Mouse (Mus musculus): Measurements from ENCODE around the gene Cox19.
A peak's percentile ranks its signal among the peaks of the same experiment; 100 is the strongest.

Gene Cox19

DNA sequence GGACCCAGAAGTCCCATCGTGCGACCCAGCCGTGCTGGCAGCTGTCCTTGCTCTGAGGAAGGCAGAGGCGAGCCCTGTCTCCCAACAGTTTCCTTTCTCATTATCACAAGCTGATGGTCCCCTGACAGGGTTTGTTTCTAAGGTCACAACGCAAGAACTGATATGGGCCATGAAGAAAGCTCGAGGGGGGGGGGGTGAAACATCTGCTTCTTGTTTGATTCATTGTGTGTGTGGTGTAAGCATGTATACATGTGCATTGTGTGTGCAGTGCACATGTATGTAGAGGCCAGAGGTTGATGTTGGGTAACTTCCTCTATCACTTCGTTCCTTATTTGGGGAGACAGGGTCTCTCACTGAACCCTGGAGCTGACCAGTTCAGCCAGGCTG is 23.6 kb downstream of the Cox19 start:
- DNase-seq (ENCODE audit: low spot score in 2 of 2) = no peak

DNA sequence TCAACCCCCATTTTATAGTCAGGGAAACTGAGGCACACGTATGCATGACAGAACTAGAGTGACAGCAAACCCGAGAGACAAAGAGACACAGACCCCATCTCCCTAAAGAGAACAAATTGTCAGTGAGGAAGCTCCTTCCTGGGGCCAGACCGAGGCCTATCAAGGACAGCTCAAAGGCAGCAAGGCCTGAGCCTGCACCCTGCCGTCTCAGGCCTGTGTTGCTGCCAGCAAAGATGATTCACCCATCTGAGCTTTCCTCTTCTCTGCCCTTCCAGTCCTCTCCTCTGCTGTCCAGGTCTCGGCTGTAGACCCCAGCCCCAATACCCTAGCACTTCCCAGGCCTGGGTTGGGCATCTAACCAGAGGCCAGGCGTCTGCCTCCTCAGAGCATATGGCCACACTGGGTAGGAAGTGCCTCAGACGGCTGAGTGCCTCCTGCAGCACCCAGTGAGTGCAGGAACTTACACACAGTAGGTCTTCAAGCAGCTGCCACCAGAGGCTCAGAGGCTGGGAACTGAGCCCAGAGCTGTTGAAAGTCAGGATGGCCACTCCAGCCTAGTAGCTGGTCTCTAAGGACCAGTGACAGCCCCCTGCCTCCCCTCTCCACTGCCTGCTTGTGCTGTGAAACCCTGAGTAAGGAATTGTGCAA is 24.1 kb downstream of the Cox19 start:
- no peak for DNase-seq (ENCODE audit: low spot score in 2 of 2)

- no peak for DNase-seq (ENCODE audit: low spot score in 2 of 2)
Observed at GRCm38 (mm10) chr5:139326111-139326696, 25.0 kb downstream of the Cox19 start.

GRCm38 (mm10) chr5:139325395-139325966 is 25.7 kb downstream of the Cox19 start, which contains the start of gene Adap1:
Adap1 (minus strand) TSS chr5:139325622.
- peak; percentile 20 to 64 for DNase-seq (ENCODE audit: low spot score in 2 of 2)

GRCm38 (mm10) chr5:139324691-139325394 is 26.4 kb downstream of the Cox19 start:
- DNase-seq (ENCODE audit: low spot score in 2 of 2) = peak in 1 of 2 experiments; percentile 41

DNA sequence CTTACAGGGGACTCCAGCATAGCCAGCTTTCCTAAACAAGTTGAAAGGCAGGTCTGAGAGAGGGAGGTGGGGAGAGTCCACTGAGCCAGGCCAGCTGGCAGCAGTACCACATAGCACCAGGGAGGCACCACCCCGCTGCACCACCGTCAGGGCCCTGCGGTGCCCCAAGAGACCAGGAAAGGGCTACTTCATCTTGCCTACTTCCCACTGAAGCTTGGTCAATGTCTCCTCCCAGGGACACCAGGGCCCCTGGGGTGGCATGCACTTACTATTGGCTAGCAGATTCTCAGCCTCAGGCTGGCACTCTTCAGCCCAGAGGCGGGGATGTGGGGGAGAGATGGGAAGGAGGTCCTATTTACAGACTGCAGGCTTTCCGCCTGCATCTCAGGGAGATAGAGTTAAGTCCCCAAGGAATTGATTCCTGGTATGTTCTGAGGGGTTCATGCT is 27.1 kb downstream of the Cox19 start:
- no peak for DNase-seq (ENCODE audit: low spot score in 2 of 2)

DNA sequence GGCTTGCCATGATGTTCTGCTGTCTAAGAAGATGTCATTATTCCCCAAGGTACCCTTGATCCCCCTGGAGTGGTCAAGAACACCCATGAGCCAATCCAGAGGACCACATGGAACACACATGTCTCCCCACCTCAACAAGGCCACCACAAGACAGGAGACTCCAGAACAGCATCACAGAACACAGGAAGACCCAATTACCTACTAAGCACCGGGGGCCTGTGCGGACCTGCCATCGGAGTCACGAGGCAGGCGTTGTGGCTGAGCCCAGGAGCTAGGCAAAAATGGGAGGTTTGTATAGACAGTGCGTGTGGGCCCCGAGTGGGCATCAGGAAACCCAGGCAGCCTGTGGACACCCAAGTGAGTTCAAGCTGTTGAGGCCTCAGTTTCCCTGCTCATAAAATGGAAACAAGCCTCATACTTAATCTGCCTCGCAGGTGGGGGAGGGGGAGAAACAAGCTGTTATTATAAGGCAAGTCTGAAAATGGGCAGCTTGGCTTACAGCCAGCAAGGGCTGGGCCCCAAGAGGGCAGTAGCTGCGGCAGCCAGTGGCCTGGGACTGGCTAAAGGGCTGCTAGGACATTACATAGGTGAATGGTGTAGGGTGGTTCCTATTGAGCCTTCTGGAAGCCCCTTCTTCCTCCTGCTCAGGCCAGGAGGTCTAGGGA is 27.8 kb downstream of the Cox19 start:
- no peak for DNase-seq (ENCODE audit: low spot score in 2 of 2)

GRCm38 (mm10) chr5:139321331-139321730 is 29.9 kb downstream of the Cox19 start:
- DNase-seq (ENCODE audit: low spot score in 2 of 2) = no peak

GRCm38 (mm10) chr5:139320424-139320823 is 30.8 kb downstream of the Cox19 start:
- no peak for DNase-seq (ENCODE audit: low spot score in 2 of 2)

DNA sequence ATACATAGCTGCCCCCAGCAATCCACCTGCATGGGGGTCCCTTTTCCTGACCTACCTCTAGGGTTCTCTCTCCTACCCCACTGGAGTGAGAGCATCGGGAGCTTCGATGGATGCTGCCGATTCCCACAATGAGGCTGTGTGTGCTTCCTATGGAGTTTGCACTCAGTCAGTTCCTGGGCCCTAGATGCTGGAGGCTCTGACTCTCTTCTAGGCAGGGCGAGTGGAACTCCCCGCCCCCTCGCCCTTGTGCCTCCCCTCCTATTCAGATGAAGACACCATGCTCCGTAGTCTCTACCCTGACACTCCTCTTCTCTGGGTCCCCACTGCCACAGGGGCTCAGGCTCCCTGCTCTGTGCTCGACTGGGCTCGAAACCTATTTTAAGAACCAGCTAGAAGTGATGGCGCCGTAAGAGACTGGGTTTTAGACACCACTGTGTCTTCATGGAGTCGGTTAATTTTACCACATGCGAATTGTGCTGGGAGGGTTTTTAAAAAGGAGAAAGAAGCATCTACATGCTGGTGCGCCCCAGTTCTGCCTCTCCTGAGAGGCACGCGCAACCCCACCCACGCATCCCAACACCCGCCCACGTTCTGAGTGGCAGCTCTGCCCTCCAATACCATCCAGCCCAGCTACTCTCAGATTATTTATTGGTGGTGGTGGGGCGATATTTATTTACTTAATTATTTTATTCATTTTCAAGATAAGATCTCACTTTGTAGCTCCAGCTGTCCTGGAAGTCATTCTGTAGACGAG is 33.3 kb downstream of the Cox19 start:
- DNase-seq (ENCODE audit: low spot score in 2 of 2) = no peak

- no peak for DNase-seq (ENCODE audit: low spot score in 2 of 2)
Observed at GRCm38 (mm10) chr5:139316982-139317675, 34.1 kb downstream of the Cox19 start.

DNA sequence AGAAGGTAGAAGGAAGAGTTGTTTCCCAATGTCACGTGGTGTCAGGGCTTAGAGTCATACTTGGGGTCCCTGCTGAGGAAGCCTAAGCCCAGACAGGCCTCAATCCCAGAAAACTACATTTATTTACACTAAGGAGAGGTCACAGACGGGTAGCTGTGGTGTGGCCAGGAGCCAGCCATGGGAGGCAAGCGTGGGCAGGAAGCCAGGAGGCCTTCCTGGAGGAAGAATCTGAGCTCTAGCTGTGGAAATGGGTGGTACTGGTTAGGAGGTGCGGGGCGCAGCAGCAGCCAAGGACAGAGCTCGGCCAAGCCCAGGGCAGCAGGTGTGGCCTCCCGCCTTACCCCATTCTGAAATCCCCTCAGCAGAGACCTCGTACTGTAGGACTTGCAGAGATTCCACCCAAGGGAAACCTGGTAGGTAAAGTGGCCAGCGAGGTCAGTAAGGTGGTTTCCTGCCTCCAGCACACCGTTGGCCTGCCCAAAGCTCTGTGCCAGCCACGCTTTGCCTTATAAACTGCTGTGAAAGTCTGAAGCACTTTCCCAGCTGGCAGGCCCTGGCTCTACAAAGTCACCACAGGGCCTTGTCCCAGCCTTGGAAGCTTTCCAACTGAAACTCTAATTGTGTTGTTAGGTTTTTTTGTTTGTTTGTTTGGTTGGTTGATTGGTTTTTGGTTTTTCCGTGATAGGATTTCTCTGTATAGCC is 36.1 kb downstream of the Cox19 start:
- DNase-seq (ENCODE audit: low spot score in 2 of 2) = no peak

GRCm38 (mm10) chr5:139313536-139313935 is 37.7 kb downstream of the Cox19 start:
- no peak for DNase-seq (ENCODE audit: low spot score in 2 of 2)

GRCm38 (mm10) chr5:139311822-139312221 is 39.4 kb downstream of the Cox19 start:
- DNase-seq (ENCODE audit: low spot score in 2 of 2) = no peak

DNA sequence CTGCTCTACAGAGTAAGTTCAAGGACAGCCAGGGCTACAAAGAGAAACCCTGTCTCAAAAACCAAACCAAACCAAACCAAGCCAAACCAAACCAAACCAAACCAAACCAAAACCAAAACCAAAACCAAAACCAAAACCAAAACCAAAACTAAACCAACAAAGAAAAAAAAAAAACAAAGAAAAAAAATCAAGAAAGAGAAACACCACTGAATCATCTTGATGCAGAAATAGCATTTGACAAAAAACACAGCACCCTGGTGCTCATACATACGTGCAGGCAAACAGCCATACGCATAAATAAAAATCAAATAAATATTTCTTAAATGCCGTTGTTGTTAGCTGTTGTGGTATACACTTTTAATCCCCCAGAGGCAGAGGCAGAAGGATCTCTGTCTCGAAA is 40.7 kb downstream of the Cox19 start:
- DNase-seq (ENCODE audit: low spot score in 2 of 2) = no peak

GRCm38 (mm10) chr5:139309946-139310345 is 41.3 kb downstream of the Cox19 start:
- DNase-seq (ENCODE audit: low spot score in 2 of 2) = no peak

DNA sequence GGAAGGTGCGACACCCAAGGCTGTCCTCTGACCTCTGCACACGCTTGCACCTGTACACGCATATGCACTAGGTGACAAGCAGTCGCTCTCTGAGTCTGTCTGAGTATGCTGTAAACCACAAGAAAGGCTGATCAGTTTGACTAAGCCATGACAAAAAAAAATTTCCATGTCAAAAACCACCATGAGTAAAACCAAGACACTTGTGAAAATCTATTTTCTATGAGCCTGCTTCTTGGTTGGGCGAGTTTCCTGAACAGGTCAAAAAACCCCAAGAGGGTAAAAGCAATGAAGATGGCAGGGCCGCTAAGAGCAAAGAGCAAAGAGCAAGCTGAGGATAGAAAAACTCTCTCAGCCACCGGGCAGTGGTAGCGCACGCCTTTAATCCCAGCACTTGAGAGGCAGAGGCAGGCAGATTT is 47.6 kb downstream of the Cox19 start:
- DNase-seq (ENCODE audit: low spot score in 2 of 2) = no peak

DNA sequence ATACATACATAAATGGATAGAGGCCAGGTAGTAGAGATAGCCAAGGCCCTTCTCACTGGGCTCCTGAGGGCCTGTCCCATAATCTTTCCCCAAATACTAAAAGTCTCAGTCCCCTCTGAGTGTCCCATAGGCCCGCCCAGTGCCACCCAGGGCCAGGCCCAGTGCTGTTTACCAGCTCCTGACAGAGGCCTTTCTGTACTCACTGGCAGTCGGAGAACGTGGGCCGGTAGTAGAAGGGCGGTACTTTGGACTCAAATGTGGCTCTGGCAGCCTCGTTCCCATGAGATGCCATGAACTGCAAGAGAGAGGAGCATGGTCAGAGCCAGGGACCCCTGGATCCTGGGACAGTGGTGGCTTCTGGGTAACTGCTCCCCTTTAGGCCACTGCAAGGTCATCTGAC is 49.1 kb downstream of the Cox19 start:
- DNase-seq (ENCODE audit: low spot score in 2 of 2) = no peak

DNA sequence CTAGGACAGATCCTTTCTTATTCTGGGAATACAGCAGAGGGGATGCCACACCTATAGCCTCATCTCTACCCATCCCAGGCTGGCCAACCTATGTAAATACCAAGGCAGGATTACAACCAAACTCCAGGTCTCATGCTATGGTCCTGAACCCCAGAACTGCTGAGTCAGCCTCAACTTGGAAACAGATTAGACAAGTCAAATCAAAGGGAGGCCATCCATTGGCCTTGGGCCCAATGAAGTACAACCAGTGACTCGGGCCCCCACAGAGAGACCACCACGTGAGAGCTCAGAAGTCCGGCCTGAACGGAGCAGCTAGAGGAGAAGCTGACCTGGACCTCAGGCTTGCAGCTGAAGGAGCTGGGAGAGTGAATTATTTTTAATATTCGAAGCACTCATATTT is 53.5 kb downstream of the Cox19 start:
- DNase-seq (ENCODE audit: low spot score in 2 of 2) = no peak

DNA sequence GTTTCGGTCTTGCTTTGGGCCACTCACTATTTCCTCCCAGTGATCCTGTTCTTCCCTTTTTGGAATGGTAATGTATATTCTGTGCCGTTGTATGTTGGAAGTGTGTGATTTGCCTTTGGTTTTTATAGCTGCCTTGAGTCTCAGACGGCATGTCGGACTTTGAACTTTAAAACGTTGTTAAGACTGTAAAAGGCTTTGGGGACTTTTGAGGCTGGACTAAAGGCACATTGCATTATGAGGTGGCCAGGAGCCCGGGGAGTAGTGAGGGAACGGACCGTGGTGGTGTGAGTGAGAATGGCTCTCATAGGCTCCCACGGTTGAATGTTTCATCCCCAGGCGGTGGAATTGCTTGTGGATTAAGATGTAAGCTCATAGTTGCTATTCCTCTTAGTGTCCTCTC is 54.1 kb downstream of the Cox19 start:
- no peak for DNase-seq (ENCODE audit: low spot score in 2 of 2)
